Mouse (Mus musculus): ENCODE data around the gene Myh7. TPM values are rescaled to one million over a fixed set of nuclear protein-coding genes. Genes with fewer than 3 reads are reported as not detected.
A peak's percentile ranks its signal among the peaks of the same experiment; 100 is the strongest.
"Not testable (repeated sequence)": the region's sequence is repeated elsewhere in the genome, so short reads cannot be mapped to it uniquely, and the experiment has no call there.

Gene Myh7
- total RNA-seq, 2 experiments from 2014 or later: 2,004 to 2,187 TPM

GRCm38 (mm10) chr14:54950493-54950892, 43.9 kb downstream of the Myh7 start:
- intact Hi-C loops (cut with DNase I): no loop called here
- DNase-seq: peak in 1 of 2 experiments; percentile 35

- peak in 1 of 2 experiments; percentile 18 for DNase-seq
- intact Hi-C loops (cut with DNase I): loop anchor here (2.0 kb wide), 1 partner anchor 26 kb away; no protein-coding TSS in a partner anchor
Measured at GRCm38 (mm10) chr14:54948781-54949180, 45.6 kb downstream of the Myh7 start.

GRCm38 (mm10) chr14:54947008-54947407, 47.4 kb downstream of the Myh7 start:
- DNase-seq: peak in 1 of 2 experiments; percentile 29
- intact Hi-C loops (cut with DNase I): not testable (repeated sequence)

- peak in 1 of 2 experiments; percentile 49 for DNase-seq
- intact Hi-C loops (cut with DNase I): no loop called here
Measured at GRCm38 (mm10) chr14:54945975-54946704, 48.3 kb downstream of the Myh7 start.

- intact Hi-C loops (cut with DNase I): no loop called here
- DNase-seq: peak in 1 of 2 experiments; percentile 20
Measured at GRCm38 (mm10) chr14:54944939-54945338, 49.5 kb downstream of the Myh7 start.

GRCm38 (mm10) chr14:54943971-54944370, 50.5 kb downstream of the Myh7 start:
- no peak for DNase-seq
- intact Hi-C loops (cut with DNase I): no loop called here

- intact Hi-C loops (cut with DNase I): no loop called here
- DNase-seq: peak in 1 of 2 experiments; percentile 35
Measured at GRCm38 (mm10) chr14:54942479-54942878, 51.9 kb downstream of the Myh7 start.

GRCm38 (mm10) chr14:54941024-54941978, 53.1 kb downstream of the Myh7 start:
- intact Hi-C loops (cut with DNase I): no loop called here
- peak in 1 of 2 experiments; percentile 48 for DNase-seq

GRCm38 (mm10) chr14:54940176-54940530, 54.3 kb downstream of the Myh7 start:
- peak in 1 of 2 experiments; percentile 50 for DNase-seq
- intact Hi-C loops (cut with DNase I): no loop called here

- intact Hi-C loops (cut with DNase I): loop anchor here (1.0 to 5.0 kb wide), 4 partner anchors 37 to 227 kb away; partner anchors contain the start of gene Cebpe
- DNase-seq: peak; percentile 72 to 85
Measured at GRCm38 (mm10) chr14:54939434-54940175, 54.8 kb downstream of the Myh7 start.

GRCm38 (mm10) chr14:54938431-54939219, 55.8 kb downstream of the Myh7 start:
- peak; percentile 52 to 70 for DNase-seq
- intact Hi-C loops (cut with DNase I): loop anchor here (1.0 to 5.0 kb wide), 4 partner anchors 36 to 226 kb away; partner anchors contain the start of gene Cebpe

- DNase-seq: peak in 1 of 2 experiments; percentile 56
- intact Hi-C loops (cut with DNase I): loop anchor here (2.0 to 5.0 kb wide), 3 partner anchors 70 to 225 kb away; partner anchors contain the start of gene Cebpe
Measured at GRCm38 (mm10) chr14:54937361-54938182, 56.9 kb downstream of the Myh7 start.

- intact Hi-C loops (cut with DNase I): loop anchor here (5.0 kb wide), 2 partner anchors 71 to 224 kb away; partner anchors contain the start of gene Cebpe
- DNase-seq: no peak
Measured at GRCm38 (mm10) chr14:54936831-54937160, 57.6 kb downstream of the Myh7 start.

- peak in 1 of 2 experiments; percentile 18 for DNase-seq
- intact Hi-C loops (cut with DNase I): loop anchor here (5.0 kb wide), 2 partner anchors 71 to 224 kb away; partner anchors contain the start of gene Cebpe
Measured at GRCm38 (mm10) chr14:54935904-54936830, 58.3 kb downstream of the Myh7 start, which contains the start of gene Cmtm5. Cmtm5 (plus strand) TSS chr14:54936261.

- intact Hi-C loops (cut with DNase I): no loop called here
- DNase-seq: no peak
Measured at GRCm38 (mm10) chr14:54932645-54933150, 61.7 kb downstream of the Myh7 start, which contains the start of gene Il25. Il25 (plus strand) TSS chr14:54932695.

- no peak for DNase-seq
- intact Hi-C loops (cut with DNase I): no loop called here
Measured at GRCm38 (mm10) chr14:54930431-54930830, 64.0 kb downstream of the Myh7 start.

GRCm38 (mm10) chr14:54929801-54930200, 64.6 kb downstream of the Myh7 start:
- no peak for DNase-seq
- intact Hi-C loops (cut with DNase I): no loop called here

Measured in heart, postnatal 14 days (tissue).